Mouse (Mus musculus): ENCODE measurements around the gene Neurl1a.
A peak's percentile ranks its signal among the peaks of the same experiment; 100 is the strongest.
"Not testable (repeated sequence)": the region's sequence is repeated elsewhere in the genome, so short reads cannot be mapped to it uniquely, and the experiment has no call there.

Gene Neurl1a

GRCm38 (mm10) chr19:47178431-47179271, at the start of gene Neurl1a:
Neurl1a (plus strand) TSS chr19:47178820.
- DNase-seq (ENCODE audit: low read depth, low spot score), result no peak

- DNase-seq (ENCODE audit: low read depth, low spot score), result no peak
Observed at GRCm38 (mm10) chr19:47128835-47129234, 49.8 kb upstream of the Neurl1a start.

GRCm38 (mm10) chr19:47130551-47131125, 48.0 kb upstream of the Neurl1a start:
- DNase-seq (ENCODE audit: low read depth, low spot score), result no peak

- no peak for DNase-seq (ENCODE audit: low read depth, low spot score)
Observed at GRCm38 (mm10) chr19:47133161-47133560, 45.5 kb upstream of the Neurl1a start.

- no peak for DNase-seq (ENCODE audit: low read depth, low spot score)
Observed at GRCm38 (mm10) chr19:47135568-47135967, 43.1 kb upstream of the Neurl1a start.

- no peak for DNase-seq (ENCODE audit: low read depth, low spot score)
Observed at GRCm38 (mm10) chr19:47136170-47136569, 42.5 kb upstream of the Neurl1a start.

GRCm38 (mm10) chr19:47137051-47137581, 41.5 kb upstream of the Neurl1a start:
- DNase-seq (ENCODE audit: low read depth, low spot score), result peak; percentile 87

GRCm38 (mm10) chr19:47137771-47138421, 40.7 kb upstream of the Neurl1a start, which contains the start of gene Calhm2:
Calhm2 (minus strand) TSS chr19:47138294.
- peak; percentile 70 for DNase-seq (ENCODE audit: low read depth, low spot score)

GRCm38 (mm10) chr19:47139611-47140010, 39.0 kb upstream of the Neurl1a start:
- DNase-seq (ENCODE audit: low read depth, low spot score), result not testable (repeated sequence)

GRCm38 (mm10) chr19:47142438-47142837, 36.2 kb upstream of the Neurl1a start:
- peak; percentile 84 for DNase-seq (ENCODE audit: low read depth, low spot score)

GRCm38 (mm10) chr19:47144154-47144553, 34.5 kb upstream of the Neurl1a start, which contains the start of gene Calhm1:
Calhm1 (minus strand) TSS chr19:47144254.
- no peak for DNase-seq (ENCODE audit: low read depth, low spot score)

- peak; percentile 34 for DNase-seq (ENCODE audit: low read depth, low spot score)
Observed at GRCm38 (mm10) chr19:47148267-47148847, 30.3 kb upstream of the Neurl1a start.

- DNase-seq (ENCODE audit: low read depth, low spot score), result no peak
Observed at GRCm38 (mm10) chr19:47149854-47150253, 28.8 kb upstream of the Neurl1a start.

GRCm38 (mm10) chr19:47151332-47152061, 27.1 kb upstream of the Neurl1a start:
- no peak for DNase-seq (ENCODE audit: low read depth, low spot score)

GRCm38 (mm10) chr19:47152062-47152369, 26.6 kb upstream of the Neurl1a start:
- no peak for DNase-seq (ENCODE audit: low read depth, low spot score)

GRCm38 (mm10) chr19:47153767-47154166, 24.9 kb upstream of the Neurl1a start:
- no peak for DNase-seq (ENCODE audit: low read depth, low spot score)

- DNase-seq (ENCODE audit: low read depth, low spot score), result no peak
Observed at GRCm38 (mm10) chr19:47157664-47158063, 21.0 kb upstream of the Neurl1a start, which contains the start of gene Calhm3. Calhm3 (minus strand) TSS chr19:47157764.

- DNase-seq (ENCODE audit: low read depth, low spot score), result no peak
Observed at GRCm38 (mm10) chr19:47161669-47162068, 17.0 kb upstream of the Neurl1a start.

GRCm38 (mm10) chr19:47163176-47163744, 15.4 kb upstream of the Neurl1a start:
- DNase-seq (ENCODE audit: low read depth, low spot score), result no peak

- DNase-seq (ENCODE audit: low read depth, low spot score), result no peak
Observed at GRCm38 (mm10) chr19:47166758-47167157, 11.9 kb upstream of the Neurl1a start.
